Mouse (Mus musculus): ENCODE data around the gene 1700016K19Rik. TPM values are rescaled to one million over a fixed set of nuclear protein-coding genes. Genes with fewer than 3 reads are reported as not detected.

The 1700016K19Rik gene
- polyA plus RNA-seq, 1 experiment: not detected

DNA sequence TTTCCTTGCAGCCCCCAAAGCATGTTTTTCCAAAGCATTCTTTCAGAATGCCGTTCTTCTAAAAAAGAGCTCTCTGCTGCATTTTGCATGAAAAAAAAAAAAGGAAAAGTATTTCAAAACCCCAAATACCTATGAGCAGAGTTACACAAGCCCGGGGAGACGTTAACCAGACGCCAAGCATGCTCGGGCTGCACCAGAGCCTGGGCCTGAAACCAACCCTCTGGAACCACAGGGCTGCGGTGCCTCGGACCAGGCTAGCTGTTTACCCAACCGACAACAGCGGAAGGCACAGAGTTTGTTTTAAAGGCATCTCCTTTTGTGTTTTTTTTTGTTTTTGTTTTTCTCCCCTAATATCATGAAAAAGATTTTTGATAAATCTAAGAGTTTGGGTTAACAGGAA, 21.2 kb downstream of the 1700016K19Rik start:
- Histone ChIP-seq H3K4me1 (ENCODE audit: control insufficient read depth, insufficient read depth, low read length) (no peaks in the 10 kb centered on the region), H3K27ac (ENCODE audit: insufficient read depth, low read length) (no peak overlapping the region), H3K4me3 (ENCODE audit: low read depth, low read length) (no peak overlapping the region), H3K9ac (ENCODE audit: low read depth, poor library complexity, severe bottlenecking) (no peak overlapping the region), H3K36me3 (ENCODE audit: control insufficient read depth, insufficient read depth, low read length, poor library complexity, severe bottlenecking) (no peaks in the 10 kb centered on the region), H3K27me3 (ENCODE audit: control insufficient read depth, insufficient read depth, low read length, poor library complexity, severe bottlenecking) (no peaks in the 10 kb centered on the region), H3K9me3 (replicated peaks; ENCODE audit: control insufficient read depth, insufficient read depth, low read length, poor library complexity, severe bottlenecking) (no peaks in the 10 kb centered on the region)
- TF ChIP-seq POLR2A (IDR thresholded peaks at IDR 0.05; ENCODE audit: insufficient read depth, low read length) (no peak), EP300 (IDR thresholded peaks at IDR 0.05; ENCODE audit: insufficient read depth, low read depth, low read length) (no peak), CTCF (IDR thresholded peaks at IDR 0.05; ENCODE audit: low read depth, low read length) (no peak)

DNA sequence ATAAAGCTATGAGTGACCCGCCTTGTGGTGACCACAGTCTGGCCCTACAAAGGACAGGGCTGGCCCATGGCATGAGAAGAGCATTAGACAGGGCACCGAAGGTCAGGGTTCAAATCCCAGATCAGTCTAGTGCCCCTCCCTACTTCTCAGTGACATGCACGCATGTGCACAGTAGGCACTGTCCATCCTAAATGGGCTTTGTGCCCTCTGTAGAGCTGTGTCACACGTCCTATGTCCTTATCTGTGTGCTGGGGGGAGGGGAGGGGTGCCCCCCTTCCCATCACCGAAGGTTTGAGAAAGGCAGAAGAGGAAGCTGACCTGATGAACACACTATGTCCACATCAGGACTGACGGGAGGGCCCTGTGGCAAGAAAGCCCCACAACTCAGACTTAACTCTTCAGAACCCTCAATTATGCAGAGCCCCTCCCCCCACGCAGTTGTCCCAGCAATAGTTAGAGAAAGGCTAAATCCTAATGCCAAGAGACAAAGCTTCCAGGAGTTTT, 25.4 kb downstream of the 1700016K19Rik start:
- H3K27ac ChIP-seq (ENCODE audit: insufficient read depth, low read length): no peak overlapping the region
- no peaks in the 10 kb centered on the region for H3K36me3 ChIP-seq (ENCODE audit: control insufficient read depth, insufficient read depth, low read length, poor library complexity, severe bottlenecking)
- H3K9ac ChIP-seq (ENCODE audit: low read depth, poor library complexity, severe bottlenecking): no peak overlapping the region
- no peaks in the 10 kb centered on the region for H3K9me3 ChIP-seq (replicated peaks; ENCODE audit: control insufficient read depth, insufficient read depth, low read length, poor library complexity, severe bottlenecking)
- no peak overlapping the region for H3K4me3 ChIP-seq (ENCODE audit: low read depth, low read length)
- TF ChIP-seq POLR2A (IDR thresholded peaks at IDR 0.05; ENCODE audit: insufficient read depth, low read length) (no peak), EP300 (IDR thresholded peaks at IDR 0.05; ENCODE audit: insufficient read depth, low read depth, low read length) (no peak)
- H3K4me1 ChIP-seq (ENCODE audit: control insufficient read depth, insufficient read depth, low read length): no peaks in the 10 kb centered on the region
- H3K27me3 ChIP-seq (ENCODE audit: control insufficient read depth, insufficient read depth, low read length, poor library complexity, severe bottlenecking): peaks cover 16% of the 10 kb centered on the region

DNA sequence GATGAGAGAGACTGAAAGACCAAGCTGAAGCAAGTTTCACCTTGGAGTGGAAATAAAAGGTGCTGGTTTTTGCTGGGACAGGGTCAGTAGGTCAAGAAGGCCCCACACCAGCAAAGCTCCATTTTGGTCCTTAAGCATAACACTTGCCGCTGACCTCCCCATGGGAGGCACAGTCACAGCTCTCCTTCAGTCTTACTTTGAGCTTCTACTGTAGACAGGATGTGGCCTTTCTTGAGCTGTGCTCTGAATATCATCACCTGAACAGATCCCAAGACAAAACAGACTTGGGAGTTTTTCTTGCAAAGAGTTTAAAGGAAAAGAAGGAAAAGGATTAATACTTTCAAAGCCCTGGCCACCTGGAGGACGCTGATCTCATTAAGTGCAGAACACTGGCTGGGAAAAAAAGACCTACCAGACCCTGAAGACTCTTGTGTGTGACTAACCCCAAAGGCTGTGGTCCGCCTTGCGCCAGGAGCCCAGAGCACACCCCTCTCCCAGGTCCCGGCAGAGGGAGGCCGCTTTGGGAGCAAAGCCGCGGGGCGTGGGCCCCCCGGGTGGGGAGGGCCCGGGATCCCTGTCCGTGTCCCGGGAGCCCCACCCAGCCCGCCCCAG, 26.9 kb downstream of the 1700016K19Rik start:
- no peak for TF ChIP-seq POLR2A (IDR thresholded peaks at IDR 0.05; ENCODE audit: insufficient read depth, low read length)
- TF ChIP-seq CTCF (IDR thresholded peaks at IDR 0.05; ENCODE audit: low read depth, low read length): no peak
- no peak for TF ChIP-seq EP300 (IDR thresholded peaks at IDR 0.05; ENCODE audit: insufficient read depth, low read depth, low read length)
- H3K4me3 ChIP-seq (ENCODE audit: low read depth, low read length): peak overlapping the region; percentile 23; the same call in 1 of the 2 replicates
- H3K9me3 ChIP-seq (replicated peaks; ENCODE audit: control insufficient read depth, insufficient read depth, low read length, poor library complexity, severe bottlenecking): no peaks in the 10 kb centered on the region
- H3K4me1 ChIP-seq (ENCODE audit: control insufficient read depth, insufficient read depth, low read length): no peaks in the 10 kb centered on the region
- H3K9ac ChIP-seq (ENCODE audit: low read depth, poor library complexity, severe bottlenecking): peak overlapping the region; percentile 78; the same call in 1 of the 2 replicates
- no peak overlapping the region for H3K27ac ChIP-seq (ENCODE audit: insufficient read depth, low read length)
- peaks cover 16% of the 10 kb centered on the region for H3K27me3 ChIP-seq (ENCODE audit: control insufficient read depth, insufficient read depth, low read length, poor library complexity, severe bottlenecking)
- H3K36me3 ChIP-seq (ENCODE audit: control insufficient read depth, insufficient read depth, low read length, poor library complexity, severe bottlenecking): no peaks in the 10 kb centered on the region

DNA sequence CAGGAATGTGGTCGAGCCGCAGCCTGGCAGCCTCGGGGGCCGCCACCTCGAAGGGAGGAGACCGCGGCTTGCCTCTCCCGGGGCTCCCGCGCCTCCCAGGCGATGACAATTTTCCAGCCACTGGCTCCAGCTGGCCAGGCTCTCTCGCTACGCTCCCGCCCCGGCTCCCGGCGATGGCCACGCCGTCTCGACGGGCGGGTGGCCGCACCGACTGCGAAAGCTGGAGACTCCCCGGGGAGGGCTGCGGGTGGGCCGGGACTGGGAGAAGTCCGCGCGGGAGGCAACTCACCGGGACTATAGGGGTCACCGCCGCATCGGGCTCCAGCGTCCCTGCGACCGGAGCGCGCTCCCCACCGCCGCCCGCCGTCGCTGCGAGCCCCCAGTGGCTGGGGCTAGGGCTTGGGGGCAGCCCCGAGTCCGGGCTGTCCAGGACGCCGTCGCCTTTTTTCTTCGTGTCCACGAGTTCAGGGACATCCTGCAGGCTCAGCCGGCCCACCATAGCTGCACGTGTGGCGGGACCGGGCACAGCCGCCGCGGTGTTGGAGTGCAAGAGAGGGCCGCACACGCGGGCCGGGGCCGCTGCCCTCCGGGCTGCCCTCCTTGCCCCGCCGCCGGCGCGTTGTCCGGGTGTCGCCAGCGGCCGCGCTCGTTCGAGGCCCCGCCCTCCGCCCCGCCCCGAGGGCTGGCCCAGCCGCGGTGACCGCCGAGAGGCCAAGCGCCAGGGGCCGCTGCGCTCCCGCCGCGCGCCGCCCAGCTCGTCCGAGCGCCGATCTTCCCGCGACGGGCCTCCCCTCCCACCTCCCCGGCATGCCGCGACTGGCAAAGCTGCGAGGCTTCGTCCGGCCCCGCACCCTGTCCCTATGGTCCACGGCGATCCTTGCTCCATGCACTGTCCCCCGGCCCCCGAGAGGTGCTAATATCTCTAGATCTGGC, 27.7 kb downstream of the 1700016K19Rik start, which contains the start of gene Rflnb:
TSS of gene Rflnb (minus strand) at position 644 of the 933 bp plus-strand sequence.
- H3K9ac ChIP-seq (ENCODE audit: low read depth, poor library complexity, severe bottlenecking): peak within 1 kb of the TSS; percentile 78
- H3K9me3 ChIP-seq (replicated peaks; ENCODE audit: control insufficient read depth, insufficient read depth, low read length, poor library complexity, severe bottlenecking): no peaks in the 10 kb centered on the region
- H3K27me3 ChIP-seq (ENCODE audit: control insufficient read depth, insufficient read depth, low read length, poor library complexity, severe bottlenecking): peaks cover 16% of the 10 kb centered on the region
- H3K36me3 ChIP-seq (ENCODE audit: control insufficient read depth, insufficient read depth, low read length, poor library complexity, severe bottlenecking): no peaks in the 10 kb centered on the region
- H3K4me1 ChIP-seq (ENCODE audit: control insufficient read depth, insufficient read depth, low read length): no peaks in the 10 kb centered on the region
- peak within 1 kb of the TSS; percentile 71 for H3K4me3 ChIP-seq (ENCODE audit: low read depth, low read length)
- TF ChIP-seq CTCF (IDR thresholded peaks at IDR 0.05; ENCODE audit: low read depth, low read length): peak; percentile 19
- no peak for TF ChIP-seq POLR2A (IDR thresholded peaks at IDR 0.05; ENCODE audit: insufficient read depth, low read length)
- TF ChIP-seq EP300 (IDR thresholded peaks at IDR 0.05; ENCODE audit: insufficient read depth, low read depth, low read length): no peak
- no peak within 1 kb of the TSS for H3K27ac ChIP-seq (ENCODE audit: insufficient read depth, low read length)

DNA sequence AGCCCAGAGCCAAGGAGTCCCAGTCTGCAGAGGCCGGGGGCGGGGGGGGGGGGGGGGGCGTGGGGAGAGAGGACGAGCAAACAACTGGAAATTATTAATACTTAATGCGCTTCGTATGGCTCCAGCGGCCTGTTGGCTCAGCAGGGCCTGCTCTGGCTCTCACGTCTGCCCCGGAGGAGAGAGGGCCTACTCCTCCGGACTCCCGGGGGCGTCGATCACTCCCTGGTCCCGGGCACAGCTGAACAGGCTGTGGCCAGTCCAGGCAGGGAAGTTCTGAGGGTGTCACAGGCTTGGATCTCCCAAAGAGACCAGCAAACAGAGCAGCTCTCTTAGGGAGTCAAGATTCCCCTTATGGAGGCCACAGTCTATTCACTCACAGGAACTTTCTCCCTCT, 28.4 kb downstream of the 1700016K19Rik start:
- Histone ChIP-seq H3K4me1 (ENCODE audit: control insufficient read depth, insufficient read depth, low read length) (no peaks in the 10 kb centered on the region), H3K9me3 (replicated peaks; ENCODE audit: control insufficient read depth, insufficient read depth, low read length, poor library complexity, severe bottlenecking) (no peaks in the 10 kb centered on the region), H3K9ac (ENCODE audit: low read depth, poor library complexity, severe bottlenecking) (peak overlapping the region; percentile 78), H3K4me3 (ENCODE audit: low read depth, low read length) (peak overlapping the region; percentile 71), H3K27ac (ENCODE audit: insufficient read depth, low read length) (no peak overlapping the region), H3K36me3 (ENCODE audit: control insufficient read depth, insufficient read depth, low read length, poor library complexity, severe bottlenecking) (no peaks in the 10 kb centered on the region), H3K27me3 (ENCODE audit: control insufficient read depth, insufficient read depth, low read length, poor library complexity, severe bottlenecking) (peaks cover 16% of the 10 kb centered on the region)
- no peak for TF ChIP-seq EP300 (IDR thresholded peaks at IDR 0.05; ENCODE audit: insufficient read depth, low read depth, low read length)
- no peak for TF ChIP-seq POLR2A (IDR thresholded peaks at IDR 0.05; ENCODE audit: insufficient read depth, low read length)
- no peak for TF ChIP-seq CTCF (IDR thresholded peaks at IDR 0.05; ENCODE audit: low read depth, low read length)

Measured in ES-Bruce4 (cell line).